Mouse (Mus musculus): ENCODE measurements around the gene Med21.

The Med21 gene

GRCm38 (mm10) chr6:146642276-146643183 lies at the start of gene Med21, which contains the start of gene Tm7sf3:
TSS of gene Med21 (plus strand) at chr6:146642547.
TSS of gene Tm7sf3 (minus strand) at chr6:146642824.
- DNase-seq (ENCODE audit: low spot score), result peak; percentile 99

GRCm38 (mm10) chr6:146602601-146603000 lies 39.7 kb upstream of the Med21 start:
- DNase-seq (ENCODE audit: low spot score), result no peak

DNA sequence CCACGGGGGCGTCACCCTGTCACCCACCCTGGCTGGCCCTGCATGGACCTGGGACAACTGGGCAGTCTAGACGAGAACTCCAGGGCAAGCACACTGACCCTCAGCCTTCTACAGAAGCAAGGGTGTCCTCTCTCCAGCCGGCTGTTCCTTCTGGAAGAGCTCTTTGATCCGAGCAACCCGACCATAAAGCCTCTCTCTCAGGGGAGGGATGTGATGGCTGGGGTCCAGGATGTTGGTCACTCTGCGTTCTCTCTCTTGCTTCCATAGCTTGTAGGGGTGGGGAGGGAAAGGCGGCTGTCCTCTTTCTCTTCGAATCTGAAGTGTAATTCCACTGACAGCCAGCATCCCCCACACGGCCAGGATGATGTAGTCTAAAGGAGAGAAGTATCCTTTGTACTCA lies 38.7 kb upstream of the Med21 start:
- no peak for DNase-seq (ENCODE audit: low spot score)

GRCm38 (mm10) chr6:146611385-146611784 lies 31.0 kb upstream of the Med21 start:
- DNase-seq (ENCODE audit: low spot score), result no peak

GRCm38 (mm10) chr6:146611897-146612296 lies 30.4 kb upstream of the Med21 start:
- DNase-seq (ENCODE audit: low spot score), result no peak

- DNase-seq (ENCODE audit: low spot score), result no peak
Observed at GRCm38 (mm10) chr6:146612736-146613135, 29.6 kb upstream of the Med21 start.

GRCm38 (mm10) chr6:146613907-146614306 lies 28.4 kb upstream of the Med21 start:
- DNase-seq (ENCODE audit: low spot score), result no peak

DNA sequence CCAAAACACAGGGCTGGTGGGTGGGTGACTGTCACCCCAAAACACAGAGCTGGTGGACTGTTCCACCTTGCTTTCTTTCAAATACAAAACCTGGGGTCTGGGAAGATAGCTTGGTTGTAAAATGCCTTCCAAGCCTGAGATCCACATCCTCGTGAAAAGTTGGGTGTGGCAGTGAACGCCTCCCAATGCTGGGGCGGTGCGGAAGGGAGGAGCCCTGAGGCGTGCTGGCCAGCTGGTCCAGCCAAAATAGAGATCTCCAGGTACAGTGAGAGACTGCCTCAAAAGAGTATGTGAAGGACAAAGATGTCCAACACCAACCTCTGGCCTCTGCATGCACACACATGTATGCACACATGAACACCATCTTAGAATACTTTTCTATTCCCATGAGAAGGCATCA lies 27.8 kb upstream of the Med21 start:
- no peak for DNase-seq (ENCODE audit: low spot score)

DNA sequence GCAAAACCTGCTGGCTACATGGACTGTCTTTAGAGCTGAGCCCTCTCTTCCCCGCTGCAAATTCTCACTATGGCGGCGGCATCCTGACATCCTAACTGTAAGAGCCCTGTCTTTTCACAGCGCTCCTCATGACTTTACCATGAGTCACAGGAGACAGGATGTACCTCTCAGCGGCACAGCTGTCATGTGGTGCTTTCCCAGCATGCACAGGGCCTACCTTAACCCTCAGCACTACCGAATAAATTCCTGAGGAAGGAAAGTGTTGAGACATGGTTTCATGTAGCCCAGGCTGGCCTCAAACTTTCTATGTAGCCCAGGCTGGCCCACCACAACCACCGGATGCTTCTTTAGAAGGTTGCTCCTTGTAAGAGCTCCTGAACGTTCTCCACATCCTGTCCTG lies 26.5 kb upstream of the Med21 start:
- DNase-seq (ENCODE audit: low spot score), result no peak

DNA sequence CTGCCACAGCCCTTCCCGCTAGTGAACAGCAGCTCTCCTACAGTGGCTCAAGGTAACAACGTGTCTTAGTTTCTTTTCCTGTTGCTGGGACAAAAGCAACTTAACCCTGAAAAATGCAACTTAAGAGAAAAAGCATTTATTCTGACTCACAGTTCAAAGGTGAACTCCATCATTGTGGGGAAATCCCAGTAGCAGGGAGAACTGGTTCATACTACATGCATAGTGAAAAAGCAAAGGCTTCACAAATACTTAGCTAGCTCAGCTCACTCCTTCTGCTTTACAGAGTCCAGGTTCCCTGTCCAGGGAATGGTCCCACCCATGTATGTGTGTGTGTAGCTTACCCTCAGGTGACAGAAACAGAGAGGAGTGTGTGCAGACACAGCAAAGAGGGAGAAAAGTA lies 25.7 kb upstream of the Med21 start:
- DNase-seq (ENCODE audit: low spot score), result no peak

DNA sequence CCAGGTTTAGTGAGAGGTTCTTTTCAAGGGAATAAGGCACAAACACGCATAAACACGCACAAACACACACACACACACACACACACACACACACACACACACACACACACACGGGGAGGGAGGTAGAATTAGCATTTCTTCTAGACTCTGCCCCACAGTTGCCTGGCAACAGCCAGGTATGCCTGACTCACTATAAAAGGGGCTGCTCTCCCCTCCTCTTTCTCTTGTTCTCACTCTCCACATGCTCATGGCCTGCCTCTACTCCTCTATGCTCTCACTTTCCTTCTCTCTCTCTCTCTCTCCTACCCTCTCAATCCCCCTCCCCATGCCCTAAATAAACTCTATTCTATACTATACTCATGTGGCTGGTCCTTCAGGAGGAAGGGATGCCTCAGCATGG lies 14.2 kb upstream of the Med21 start:
- no peak for DNase-seq (ENCODE audit: low spot score)

DNA sequence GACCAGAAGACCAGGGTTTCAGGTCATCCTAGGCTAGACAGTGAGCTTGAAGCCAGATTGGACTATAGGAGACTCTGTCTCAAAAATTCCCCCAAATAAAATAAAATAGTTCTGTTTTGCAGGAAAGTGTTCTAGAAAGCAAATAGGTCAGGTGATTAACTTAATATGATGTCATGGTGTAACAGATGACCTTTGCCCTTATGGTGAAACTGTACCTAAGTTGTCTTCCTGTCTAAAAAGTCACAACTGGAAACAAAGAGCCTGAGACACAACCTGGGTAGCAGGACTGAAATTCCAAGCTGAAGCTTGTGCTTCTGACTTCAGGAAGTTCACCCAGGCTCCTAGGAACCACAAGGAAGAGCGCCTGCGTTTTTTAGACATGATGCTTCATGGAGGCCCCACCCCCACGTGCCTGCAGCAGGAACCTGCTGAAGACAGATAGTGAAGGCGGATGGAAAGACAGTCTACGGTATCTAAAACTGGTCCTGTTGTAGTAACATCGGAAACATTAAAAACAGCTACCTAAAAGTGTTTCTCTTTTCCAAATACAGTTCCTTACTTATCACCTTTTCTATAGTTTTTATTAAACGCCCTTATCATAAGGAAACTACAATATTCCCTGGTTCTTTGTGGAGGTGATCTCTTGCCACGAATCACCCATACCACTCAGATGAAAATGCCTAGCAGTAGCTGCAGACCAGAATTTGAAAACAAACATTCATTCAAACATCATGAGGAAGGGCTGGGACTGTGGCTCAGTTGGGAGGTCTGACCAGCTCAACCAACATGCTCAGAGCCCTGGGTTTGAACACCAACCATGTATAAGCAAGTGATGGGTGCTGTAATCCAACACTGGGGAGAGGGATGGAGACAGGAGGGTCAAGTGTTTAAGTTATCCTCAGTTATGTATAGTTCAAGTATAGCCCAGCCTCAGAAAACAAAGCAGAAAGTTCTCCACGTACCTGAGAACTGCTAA lies 12.3 kb upstream of the Med21 start:
- no peak for DNase-seq (ENCODE audit: low spot score)

GRCm38 (mm10) chr6:146630961-146631360 lies 11.4 kb upstream of the Med21 start:
- DNase-seq (ENCODE audit: low spot score), result no peak

DNA sequence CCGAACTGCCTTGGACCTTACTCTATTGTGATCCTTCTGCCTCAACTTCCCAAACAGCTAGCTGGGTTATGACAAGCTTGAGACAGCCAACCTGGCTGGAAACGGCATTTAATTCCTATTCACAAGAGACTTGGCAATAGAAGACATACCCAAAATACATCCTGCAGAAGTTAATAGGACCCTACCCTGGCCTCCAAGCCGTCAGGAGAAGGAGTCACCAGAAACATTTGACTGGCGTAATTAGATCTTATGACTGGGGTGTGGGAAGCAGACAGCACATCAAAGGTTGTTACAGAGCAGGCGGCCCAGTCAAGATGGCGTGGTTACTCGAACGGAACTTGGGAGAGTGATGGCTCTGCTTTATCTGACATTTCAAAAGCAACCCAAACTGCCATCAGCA lies 10.5 kb upstream of the Med21 start:
- no peak for DNase-seq (ENCODE audit: low spot score)

- DNase-seq (ENCODE audit: low spot score), result no peak
Observed at GRCm38 (mm10) chr6:146632403-146632802, 9.9 kb upstream of the Med21 start.

DNA sequence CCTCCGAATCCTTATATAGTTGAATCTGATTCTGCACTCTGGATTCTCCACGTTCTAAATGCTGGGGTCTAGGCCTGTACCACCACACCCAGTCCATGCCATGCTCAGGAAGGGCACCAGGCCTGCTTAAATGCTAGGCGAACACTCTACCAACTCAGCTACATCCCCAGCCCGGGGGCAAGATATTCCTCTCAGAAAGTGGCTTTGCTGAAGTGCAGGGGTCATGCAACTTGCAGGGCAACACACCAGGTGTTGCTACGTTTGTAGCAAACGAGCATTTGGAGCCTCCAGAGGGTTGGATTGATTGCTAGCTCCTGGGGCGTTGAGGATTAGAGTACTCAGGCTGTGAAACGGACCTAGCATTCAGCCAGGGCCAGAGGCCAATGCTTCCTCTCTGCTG lies 9.2 kb upstream of the Med21 start:
- no peak for DNase-seq (ENCODE audit: low spot score)

GRCm38 (mm10) chr6:146633629-146634014 lies 8.7 kb upstream of the Med21 start:
- DNase-seq (ENCODE audit: low spot score), result no peak

GRCm38 (mm10) chr6:146634015-146634722 lies 8.2 kb upstream of the Med21 start:
- DNase-seq (ENCODE audit: low spot score), result peak; percentile 72

- DNase-seq (ENCODE audit: low spot score), result no peak
Observed at GRCm38 (mm10) chr6:146634759-146635606, 7.4 kb upstream of the Med21 start.

GRCm38 (mm10) chr6:146636482-146636881 lies 5.9 kb upstream of the Med21 start:
- DNase-seq (ENCODE audit: low spot score), result no peak

Measured in urinary bladder, postnatal 14 days (tissue).